Mouse (Mus musculus) 3134 (cell line): Measurements from ENCODE around the gene Polr2j.
"Not testable (repeated sequence)": the region's sequence is repeated elsewhere in the genome, so short reads cannot be mapped to it uniquely, and the experiment has no call there.

Source experiments
- DNase-seq: peaks from one replicate; pipeline ENCODE4 v3.0.0-alpha.2; 2011; ENCODE audit warnings: low spot score; ENCODE audit not compliant: insufficient read length; ENCODE audit errors: extremely low read depth

Gene Polr2j

DNA sequence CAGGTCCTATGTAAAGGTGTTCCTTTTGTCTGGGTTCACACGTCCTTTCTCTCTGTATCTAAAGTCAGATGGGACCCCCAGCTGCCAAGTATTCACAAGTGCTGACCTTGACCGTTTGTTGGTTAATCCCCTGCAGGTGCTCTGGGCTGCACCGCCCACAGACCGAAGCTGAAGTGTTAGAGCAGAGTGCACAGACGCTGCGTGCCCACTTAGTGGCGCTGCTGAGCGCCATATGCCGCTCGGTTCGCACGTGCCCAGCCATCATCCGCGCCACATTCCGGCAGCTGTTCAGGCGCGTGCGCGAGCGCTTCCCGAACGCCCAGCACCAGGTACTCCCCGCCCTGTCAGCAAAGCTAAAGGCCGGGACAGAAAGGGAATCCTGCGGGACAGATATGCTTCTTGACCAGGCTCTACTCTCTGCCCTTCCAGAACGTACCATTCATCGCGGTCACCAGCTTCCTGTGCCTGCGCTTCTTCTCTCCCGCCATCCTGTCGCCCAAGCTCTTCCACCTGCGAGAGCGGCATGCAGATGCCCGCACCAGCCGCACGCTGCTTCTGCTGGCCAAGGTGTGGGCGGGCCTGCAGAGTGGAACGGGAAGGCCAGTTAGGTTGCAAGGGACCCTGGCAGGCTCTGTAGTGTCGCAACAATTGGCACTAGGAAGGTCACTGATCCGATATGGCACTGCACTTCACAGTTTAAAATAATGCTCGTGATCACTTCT is 14.2 kb upstream of the Polr2j start:
- no peak for DNase-seq

DNA sequence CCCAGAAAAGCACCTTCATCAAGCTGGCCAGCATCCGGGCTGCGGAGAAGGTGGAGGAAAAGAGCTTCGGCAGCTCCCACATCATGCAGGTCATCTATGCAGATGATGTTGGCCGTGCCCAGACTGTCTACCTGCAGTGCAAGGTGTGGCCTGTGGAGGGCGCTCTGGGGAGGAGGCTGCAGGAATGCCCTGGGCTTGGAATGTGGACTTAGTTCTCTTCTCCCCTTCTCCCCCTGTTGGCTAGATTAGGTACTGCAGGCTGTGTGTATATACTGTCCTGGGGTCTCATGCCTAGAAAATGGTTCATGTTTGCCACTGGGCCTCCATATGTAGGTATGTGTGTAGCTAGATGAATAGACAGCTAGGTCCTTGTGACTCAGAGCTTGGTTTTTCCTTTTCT is 11.9 kb upstream of the Polr2j start:
- peak; percentile 44 for DNase-seq

DNA sequence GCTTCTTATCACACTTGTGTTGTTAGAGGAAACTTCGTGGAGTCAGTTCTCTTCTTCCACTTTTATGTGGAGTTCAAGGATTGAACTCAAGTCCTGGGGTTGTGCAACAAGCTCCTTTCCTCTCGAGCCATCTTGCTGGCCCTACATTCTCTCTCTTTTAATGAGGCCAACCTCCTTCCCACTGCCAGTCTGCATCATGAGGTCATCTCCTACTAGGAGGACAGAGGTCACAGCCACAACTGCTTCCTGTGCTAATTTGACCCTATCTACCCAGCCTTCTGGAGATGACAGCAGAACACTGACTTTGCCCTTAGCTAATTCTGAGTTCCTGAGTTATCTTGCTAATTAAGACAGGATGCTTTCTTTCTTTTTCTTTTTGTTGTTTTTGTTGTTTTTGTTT is 7.9 kb upstream of the Polr2j start:
- no peak for DNase-seq

DNA sequence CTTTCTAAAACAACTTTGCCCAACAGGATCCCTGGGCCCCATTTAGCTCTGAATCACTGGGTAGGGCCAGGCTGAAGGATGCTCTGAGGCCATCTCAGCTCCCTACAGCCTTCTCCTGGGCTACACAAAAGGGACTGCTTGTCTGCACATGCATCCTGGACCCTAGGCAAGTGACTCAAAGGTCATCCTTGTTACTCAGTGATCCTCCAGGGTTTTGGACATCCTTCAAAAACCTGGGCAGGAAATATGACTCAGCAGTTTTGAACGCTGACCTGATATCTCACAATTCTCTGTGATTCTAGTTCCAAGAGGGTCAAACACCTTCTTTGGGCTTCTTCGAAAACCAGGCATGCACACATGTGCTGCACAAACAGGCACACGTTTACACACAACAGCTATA is 7.4 kb upstream of the Polr2j start:
- DNase-seq, result peak; percentile 48

DNA sequence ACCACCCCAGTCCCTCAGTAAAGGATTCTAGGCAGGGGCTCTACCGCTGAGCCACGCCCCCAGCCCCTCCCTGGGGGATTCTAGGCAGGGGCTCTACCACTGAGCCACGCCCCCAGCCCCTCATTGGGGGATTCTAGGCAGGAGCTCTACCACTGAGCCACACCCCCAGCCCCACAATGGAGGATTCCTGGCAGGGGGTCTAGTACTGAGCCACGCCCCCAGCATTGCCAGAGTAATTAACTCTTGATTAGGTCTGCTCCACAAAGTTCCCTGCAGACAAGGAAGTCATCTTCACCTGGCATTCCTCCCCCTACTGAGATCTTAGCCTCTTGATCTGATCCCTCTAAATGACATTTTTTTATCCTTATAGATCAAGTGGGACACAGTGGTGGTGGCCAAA is 2.9 kb upstream of the Polr2j start:
- not testable (repeated sequence) for DNase-seq

DNA sequence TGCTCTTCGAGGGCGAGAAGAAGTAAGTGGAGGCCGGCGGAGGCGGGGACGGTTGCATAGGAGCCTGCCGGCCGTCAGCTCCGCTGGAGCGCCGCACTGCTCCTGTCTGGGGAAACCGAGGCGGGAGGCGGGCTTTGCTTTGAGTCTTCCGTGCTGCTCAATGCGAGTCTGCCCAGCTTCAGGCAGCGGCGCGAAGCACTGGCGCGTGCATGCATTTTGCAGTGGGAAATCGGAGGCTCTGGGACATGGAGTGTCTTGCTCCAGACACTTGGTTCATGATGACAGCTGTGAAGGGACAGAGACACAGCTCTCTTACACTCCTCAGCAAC is 317 bp downstream of the Polr2j start:
- no peak for DNase-seq

DNA sequence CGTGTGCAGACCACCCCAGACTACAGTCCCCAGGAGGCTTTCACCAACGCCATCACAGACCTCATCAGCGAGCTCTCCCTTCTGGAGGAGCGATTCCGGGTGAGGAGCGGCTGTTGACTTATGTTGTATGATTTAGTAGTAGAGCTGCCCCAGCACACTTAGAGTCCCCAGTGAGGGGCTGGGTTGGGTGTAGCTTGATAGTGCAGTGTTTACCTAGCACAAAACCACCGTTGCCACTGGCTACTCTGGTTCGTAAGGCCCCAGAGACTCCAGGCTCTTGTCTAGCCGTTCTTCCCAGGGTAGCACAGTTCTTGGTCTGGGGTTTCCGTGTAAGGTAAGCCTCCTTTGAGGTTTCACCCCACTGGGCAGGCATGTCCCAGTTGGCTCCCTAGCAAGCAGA is 5.7 kb downstream of the Polr2j start:
- no peak for DNase-seq

DNA sequence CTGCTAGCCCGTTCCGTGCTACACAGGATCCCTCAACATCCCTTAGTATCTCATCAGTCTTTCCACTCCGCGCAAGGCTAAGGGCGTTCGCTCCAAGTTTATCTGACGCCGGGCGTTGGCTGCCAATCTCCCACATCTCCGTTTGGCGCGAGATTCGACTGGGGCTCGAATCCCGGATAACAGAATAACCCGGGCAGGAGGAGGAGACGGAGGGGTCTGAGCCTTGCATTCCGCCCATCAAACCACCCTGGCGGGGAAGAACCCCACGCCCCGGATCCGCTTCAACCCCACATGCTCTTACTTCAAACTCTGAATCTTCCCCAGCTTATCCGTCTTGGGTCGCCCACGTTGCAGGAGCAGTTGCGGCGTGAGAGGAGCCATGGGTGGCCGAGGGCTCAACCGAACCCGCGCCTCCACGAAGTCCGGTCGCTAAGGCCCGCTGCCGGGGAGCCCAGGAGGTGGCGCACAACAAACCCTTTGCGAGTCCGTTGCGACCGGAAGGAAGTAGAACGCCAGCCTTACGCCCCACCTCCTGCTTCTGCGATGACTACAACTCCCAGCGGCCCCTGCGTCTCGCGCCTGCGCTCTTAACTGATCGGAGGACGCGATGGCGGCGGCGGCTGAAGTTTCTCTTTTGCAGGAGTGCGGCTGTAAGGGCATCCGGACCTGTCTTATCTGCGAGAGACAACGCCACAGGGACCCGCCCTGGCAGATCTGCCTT is 19.3 kb downstream of the Polr2j start, which contains the start of the genes Lrwd1 and Alkbh4:
Gene Lrwd1 (minus strand): TSS at position 504 of the 721 bp plus-strand sequence.
Gene Alkbh4 (plus strand): TSS at position 576 of the 721 bp plus-strand sequence.
- DNase-seq, result peak; percentile 96

DNA sequence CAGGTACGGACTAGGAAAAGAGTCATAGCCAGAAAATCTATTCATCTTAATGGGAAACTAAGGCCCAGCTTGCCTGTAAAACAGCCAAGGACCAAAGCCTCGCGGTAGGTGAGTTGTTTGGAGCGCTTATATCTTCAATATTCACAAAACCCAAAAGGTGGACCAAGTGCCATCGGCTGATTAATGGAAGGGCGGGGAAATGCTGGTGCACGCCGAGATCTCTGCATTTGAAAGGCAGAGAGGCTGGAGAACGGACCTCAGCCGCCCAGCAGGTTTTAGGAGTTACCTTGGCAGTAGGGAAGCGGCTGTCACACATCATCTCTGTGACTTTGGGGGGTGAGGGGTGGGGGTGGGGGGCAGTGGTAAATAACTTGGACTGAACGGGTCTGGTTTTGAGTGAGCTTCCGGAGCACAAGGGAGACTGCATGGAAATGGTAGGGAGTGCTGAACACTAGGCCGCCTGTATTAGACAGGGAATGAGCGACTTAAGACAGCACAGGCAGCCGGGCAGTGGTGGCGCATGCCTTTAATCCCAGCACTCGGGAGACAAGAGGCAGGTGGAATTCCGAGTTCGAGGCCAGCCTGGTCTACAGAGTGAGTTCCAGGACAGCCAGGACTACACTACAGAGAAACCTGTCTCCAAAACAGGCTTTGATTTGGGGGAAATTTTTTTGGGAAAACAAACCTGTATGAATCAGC is 20.0 kb downstream of the Polr2j start:
- DNase-seq, result peak; percentile 51

DNA sequence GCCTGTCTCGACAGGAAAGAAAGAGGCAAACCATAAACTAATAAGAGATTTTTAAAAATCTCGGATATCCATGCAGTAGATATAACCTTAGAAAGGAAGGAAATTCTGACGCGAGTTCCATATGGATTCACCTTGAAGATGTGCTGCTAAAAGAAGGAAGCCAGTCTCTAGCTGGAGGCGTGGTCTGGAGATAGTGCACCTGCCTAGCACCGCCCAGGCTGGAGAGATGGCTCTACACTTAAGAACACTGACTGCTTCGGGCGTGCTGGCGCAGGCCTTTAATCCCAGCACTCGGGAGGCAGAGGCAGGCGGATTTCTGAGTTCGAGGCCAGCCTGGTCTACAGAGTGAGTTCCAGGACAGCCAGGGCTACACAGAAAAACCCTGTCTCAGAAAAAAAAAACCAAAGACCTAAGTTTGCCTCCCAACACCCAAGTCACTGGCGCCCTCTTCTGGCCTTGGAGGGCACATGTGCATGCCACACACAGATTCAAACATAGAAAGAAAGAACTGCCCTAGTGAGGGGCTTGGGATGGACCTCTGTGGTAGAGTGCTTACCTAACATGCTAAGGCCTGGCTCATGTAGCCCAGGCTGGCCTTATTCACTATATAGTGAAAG is 21.3 kb downstream of the Polr2j start:
- peak; percentile 67 for DNase-seq

DNA sequence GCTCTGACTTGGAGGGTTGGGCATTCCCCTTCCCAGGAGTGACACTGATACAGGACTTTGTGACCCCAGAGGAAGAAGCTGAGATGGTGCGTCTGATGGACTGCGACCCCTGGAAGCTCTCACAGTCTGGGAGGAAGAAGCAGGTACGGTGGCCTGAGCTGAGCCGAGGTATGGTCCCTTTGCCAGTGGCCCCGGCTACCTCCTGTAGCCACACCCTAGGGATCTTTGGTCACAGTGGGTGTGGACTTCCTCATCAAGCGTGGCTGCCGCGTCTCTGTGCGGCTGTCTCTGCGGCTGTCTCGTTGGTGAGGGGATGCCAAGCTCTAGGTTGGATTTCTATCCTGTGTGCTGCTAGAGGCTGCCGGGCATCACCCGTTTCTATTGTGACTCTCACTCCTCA is 23.0 kb downstream of the Polr2j start:
- DNase-seq, result no peak

DNA sequence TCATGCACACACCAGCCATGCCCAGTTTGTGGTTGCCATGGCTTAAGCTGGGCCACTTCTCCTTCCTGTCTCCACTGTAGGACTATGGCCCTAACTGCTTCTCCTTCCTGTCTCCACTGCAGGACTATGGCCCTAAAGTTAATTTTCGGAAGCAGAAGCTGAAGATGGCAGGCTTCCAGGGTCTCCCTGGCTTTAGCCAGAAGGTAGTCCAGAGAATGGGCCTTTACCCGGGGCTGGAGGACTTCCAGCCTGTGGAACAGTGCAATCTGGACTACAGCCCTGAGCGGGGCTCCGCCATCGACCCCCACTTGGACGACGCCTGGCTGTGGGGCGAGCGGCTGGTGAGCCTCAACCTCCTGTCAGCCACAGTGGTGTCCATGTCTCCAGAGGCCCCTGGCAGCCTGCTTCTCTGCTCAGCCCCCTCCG is 23.6 kb downstream of the Polr2j start:
- DNase-seq, result no peak

DNA sequence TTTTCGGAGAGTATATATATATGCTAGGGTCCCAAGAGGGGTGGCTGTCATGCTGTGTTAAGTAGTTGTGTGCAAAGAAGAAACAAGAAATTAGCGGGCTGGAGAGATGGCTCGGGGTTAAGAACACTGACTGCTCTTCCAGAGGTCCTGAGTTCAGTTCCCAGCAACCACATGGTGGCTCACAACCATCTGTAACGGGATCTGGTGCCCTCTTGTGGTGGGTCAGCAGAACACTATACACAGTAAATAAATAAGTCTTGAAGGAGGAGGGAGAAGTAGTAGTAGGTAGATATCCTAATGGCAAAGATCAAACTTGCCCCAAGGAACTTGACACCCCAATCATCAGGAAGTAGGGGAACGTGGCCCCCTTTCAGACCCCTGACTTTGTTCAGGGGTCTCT is 26.3 kb downstream of the Polr2j start:
- DNase-seq, result no peak

DNA sequence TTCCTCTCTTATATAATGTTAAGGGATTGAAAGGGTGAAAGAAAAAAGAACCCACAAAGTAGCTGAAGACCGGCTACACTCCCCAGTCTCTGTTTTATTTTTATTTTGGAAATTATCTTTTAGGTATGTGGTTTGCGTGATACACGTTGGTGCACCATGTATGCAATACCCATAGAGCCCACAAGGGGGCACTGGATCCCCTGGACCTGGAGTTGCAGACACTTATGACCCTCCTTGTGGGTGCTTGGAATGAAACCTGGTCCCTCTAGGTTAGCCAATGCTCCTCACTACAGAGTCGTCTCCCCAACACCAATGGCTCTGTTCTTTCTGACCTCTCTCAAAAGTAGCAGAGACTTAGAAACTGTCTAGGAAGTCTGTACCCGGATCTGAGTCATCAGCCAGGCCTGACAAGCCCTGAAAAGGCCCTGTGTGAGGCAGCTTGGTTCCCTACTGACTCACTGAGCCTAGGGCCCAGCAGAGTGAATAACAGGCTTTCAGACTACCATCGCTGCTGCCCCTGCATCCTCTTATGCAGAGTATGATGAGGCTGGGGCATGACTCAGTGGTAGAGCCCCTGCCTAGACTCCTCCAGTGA is 26.8 kb downstream of the Polr2j start:
- DNase-seq, result peak; percentile 64

DNA sequence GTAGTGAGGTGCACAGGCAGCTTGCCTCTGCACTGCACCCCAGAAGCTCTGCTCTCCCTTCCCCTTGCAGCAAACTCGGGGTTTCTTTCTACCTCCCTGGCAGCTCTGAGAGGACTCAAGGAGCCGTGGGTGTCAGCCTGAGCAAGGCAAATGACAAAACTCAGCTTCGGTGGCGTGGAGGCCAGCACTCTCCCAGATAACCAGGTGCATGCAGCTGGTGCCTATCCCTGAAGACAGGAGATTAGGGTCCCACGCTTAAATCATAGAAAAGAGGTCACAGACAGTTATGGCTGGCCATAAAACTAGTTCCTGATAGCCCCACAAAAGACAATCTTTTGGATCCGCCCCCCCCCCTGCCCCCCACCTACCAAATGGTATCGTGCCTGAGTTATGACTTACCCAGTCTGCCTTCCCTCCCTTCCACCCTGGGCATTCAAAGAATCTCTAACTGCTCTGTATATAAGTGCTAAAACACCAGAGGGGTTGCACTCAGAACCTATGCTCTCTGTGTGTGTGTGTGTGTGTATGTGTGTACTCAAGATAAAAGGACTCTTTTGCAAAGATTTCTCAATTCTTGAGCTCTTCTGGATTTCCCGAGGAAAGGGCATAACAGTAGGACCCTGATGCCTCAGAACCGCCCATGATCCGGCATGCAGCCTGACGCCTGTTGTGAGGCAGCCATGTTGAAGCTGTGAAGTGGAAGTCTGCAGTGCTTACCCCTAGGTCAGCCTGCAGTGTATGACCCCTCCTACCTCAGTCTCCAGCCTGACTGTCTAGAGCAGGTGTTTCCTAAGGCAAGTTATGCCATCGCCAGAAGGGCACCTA is 28.4 kb downstream of the Polr2j start:
- DNase-seq, result no peak

DNA sequence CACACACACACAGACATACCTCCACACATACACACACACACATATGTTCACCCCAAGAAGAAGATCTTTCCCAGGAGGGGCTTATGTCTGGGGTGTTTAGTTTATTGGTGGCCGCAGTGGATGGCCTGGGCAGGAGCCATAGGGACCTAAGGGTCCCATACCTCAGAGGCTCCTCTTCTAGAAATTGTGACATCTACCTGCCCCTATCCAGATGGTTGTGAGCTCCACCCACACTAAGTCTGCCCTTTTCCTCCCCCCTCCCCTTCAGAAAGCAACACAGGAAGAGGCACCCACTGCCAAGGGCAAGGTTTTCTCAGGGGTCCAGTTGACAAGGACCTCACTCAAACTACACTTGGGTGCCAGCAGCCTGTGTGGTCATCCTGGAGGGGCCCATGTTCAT is 30.5 kb downstream of the Polr2j start:
- DNase-seq, result no peak

DNA sequence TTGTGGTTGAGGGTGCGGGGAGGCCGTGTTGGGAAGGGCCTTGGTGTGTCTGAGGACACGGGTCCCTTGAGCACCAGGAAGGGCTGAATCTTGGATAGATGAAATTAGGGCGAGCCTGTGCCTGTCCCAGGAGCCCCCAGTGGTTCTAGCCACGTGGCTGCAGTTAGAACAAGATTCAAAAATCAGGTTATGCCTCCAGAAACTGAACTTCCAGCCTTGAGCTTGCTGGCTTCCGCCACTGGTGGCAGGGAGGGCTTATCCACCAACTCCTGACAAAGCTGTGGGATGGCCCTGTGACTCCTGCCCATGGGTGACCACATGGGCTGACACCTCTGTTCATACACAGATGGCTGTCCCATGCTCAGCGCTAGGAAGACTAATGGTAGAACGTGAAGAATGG is 31.3 kb downstream of the Polr2j start:
- DNase-seq, result no peak

DNA sequence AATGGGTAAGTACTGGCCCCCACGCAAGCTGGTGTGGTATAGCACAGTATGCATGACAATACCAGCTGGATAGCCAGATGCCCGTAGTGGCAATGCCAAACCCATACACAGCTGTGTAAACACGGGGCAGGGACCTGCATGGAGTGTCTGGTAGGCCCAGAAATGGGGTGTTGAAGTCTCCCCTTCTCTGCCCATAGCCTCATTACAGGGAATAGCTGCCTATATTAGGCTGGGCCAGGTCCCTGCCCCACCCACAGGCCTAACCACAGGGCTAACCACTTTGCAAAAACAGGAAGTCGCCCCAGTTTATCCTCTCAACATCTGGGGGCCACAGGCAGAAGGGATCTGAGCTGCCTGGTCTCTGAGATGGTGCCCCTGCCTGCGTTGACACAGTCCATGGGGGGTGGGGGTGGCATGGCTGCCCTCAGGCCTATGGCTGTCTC is 32.7 kb downstream of the Polr2j start:
- not testable (repeated sequence) for DNase-seq

DNA sequence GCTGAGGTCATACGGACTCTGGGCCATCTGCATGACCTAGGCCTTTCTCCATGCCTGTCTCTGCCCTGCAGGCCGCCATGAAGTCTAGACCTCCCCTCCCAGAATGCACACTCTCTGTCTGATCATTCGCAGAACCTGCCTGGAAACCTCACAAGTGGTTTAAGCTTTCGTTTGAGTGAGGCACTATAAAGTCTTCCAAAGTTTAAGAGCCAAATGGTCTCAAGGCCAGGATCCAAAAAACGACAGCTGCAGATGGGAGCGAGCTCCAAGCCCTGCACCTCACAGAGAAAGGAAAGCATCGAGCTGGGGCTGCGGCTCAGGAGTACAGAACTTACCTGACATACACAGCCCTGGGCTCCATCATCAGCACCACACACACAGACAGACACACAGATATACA is 35.9 kb downstream of the Polr2j start:
- DNase-seq, result no peak

DNA sequence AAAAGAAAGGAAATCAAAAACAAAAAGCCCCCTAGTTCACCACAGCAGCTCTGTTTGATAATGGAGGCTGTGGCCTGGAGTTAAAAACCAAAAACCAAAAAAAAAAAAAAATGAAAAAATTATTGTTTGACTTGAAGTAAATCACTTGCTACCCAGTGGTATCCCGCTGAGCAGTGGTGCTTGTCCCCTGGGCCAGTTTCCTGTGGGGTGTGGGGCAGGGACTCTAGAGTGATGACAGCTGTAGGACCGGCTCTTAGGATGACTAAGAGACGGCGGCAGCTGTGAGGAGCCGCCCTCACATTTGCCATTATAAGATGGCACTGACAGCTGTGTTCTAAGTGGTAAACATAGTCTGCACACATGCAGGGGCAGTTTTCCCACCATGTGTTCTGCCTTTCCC is 39.0 kb downstream of the Polr2j start:
- DNase-seq, result no peak
